24 mouse cellular contexts compared by ENCODE assay signal in the genomic region with DNA sequence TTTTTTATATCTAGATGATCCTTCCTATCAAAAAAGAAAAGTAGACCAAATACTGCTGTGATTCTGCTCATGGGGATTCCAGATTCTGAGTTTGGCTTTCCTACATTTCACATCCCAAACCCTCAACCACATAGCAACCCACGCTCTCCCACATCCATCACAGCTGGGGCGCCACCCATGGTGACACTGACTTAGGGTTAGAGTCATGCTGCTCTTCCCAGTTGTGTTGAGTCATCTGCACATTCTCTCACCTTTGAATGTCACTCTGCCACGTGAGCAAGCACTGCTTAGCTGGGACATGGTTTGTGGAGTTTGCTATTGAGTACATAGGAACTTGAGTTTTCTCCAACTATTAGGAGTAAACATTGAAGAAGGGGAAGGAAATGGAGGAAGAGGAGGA. TPM values are rescaled to one million over a fixed set of nuclear protein-coding genes. Genes with fewer than 3 reads are reported as not detected.
DNase-seq lines count a peak whose midpoint lies in the region; ATAC-seq and TF ChIP-seq lines count a peak whose summit lies in the region.
"Had no signal": no experiment of that assay in that cellular context is flagged by ENCODE, and none has a peak within 500 bp of the region (broad histone marks: within the 10 kb centered on the region; RNA-seq: fewer than 3 reads in every experiment).

No protein-coding gene starts in this region.

- H3K79me2 ChIP-seq in CH12.LX (replicated peaks; ENCODE audit: control insufficient read depth, extremely low read depth, insufficient read depth, poor library complexity, severe bottlenecking) = no peaks in the 10 kb centered on the region

- TF ChIP-seq EP300 in CH12.LX (IDR thresholded peaks at IDR 0.05; ENCODE audit: low read length) = no peak

- 56% methylated on average over 3 of the region's 3 CpGs for WGBS in midbrain, postnatal 0 days

- H3K4me1 ChIP-seq in CH12.LX (ENCODE audit: control insufficient read depth in 1 of 2, insufficient read depth in 2 of 2) = peaks cover 2 to 9% of the 10 kb centered on the region in 2 experiments; a peak in 3 of 4 replicates
- no peaks in the 10 kb centered on the region for H3K4me1 ChIP-seq in midbrain, postnatal 0 days (ENCODE audit: insufficient read depth, low read length)
- H3K4me1 ChIP-seq: embryonic facial prominence, embryonic 10.5 days; embryonic facial prominence, embryonic 12.5 days; forebrain, embryonic 13.5 days; forebrain, embryonic 15.5 days had no signal

- H3K4me3 ChIP-seq in CH12.LX (replicated peaks in 1 of 3; ENCODE audit: low read depth in 2 of 3, low read length in 2 of 3, poor library complexity in 1 of 3) = no peak overlapping the region
- H3K4me3 ChIP-seq in midbrain, postnatal 0 days (ENCODE audit: low read depth, low read length) = no peak overlapping the region
- H3K4me3 ChIP-seq: embryonic facial prominence, embryonic 10.5 days; embryonic facial prominence, embryonic 12.5 days; forebrain, embryonic 13.5 days; forebrain, embryonic 15.5 days had no signal

- no peaks in the 10 kb centered on the region for H3K36me3 ChIP-seq in CH12.LX (replicated peaks in 1 of 2; ENCODE audit: control insufficient read depth in 1 of 2, insufficient read depth in 1 of 2, low read length in 1 of 2)
- H3K36me3 ChIP-seq in midbrain, postnatal 0 days (ENCODE audit: insufficient read depth, low read length) = no peaks in the 10 kb centered on the region
- H3K36me3 ChIP-seq: embryonic facial prominence, embryonic 10.5 days; embryonic facial prominence, embryonic 12.5 days; forebrain, embryonic 15.5 days had no signal

- no peak overlapping the region for H3K9ac ChIP-seq in CH12.LX (ENCODE audit: insufficient read depth, low read depth)
- H3K9ac ChIP-seq in midbrain, postnatal 0 days (replicated peaks; ENCODE audit: low read length, poor library complexity, severe bottlenecking) = no peak overlapping the region
- H3K9ac ChIP-seq: embryonic facial prominence, embryonic 12.5 days; forebrain, embryonic 13.5 days; forebrain, embryonic 15.5 days; forebrain, postnatal 0 days had no signal

- no peak for TF ChIP-seq CTCF in CH12.LX (conservative IDR thresholded peaks at IDR 0.05 in 1 of 2, IDR thresholded peaks at IDR 0.05 in 1 of 2; ENCODE audit: low read depth in 2 of 2, low read length in 2 of 2)
- no peak for TF ChIP-seq CTCF in midbrain, postnatal 0 days (IDR thresholded peaks at IDR 0.05)

- no peak overlapping the region for H3K27ac ChIP-seq in CH12.LX (ENCODE audit: insufficient read depth, low read depth)
- H3K27ac ChIP-seq in midbrain, postnatal 0 days (ENCODE audit: low read depth, low read length) = no peak overlapping the region
- H3K27ac ChIP-seq: embryonic facial prominence, embryonic 10.5 days; embryonic facial prominence, embryonic 12.5 days; forebrain, embryonic 13.5 days; forebrain, embryonic 15.5 days had no signal

- H3K9me3 ChIP-seq in CH12.LX (replicated peaks; ENCODE audit: low read length) = peaks cover 12% of the 10 kb centered on the region
- no peaks in the 10 kb centered on the region for H3K9me3 ChIP-seq in midbrain, postnatal 0 days (ENCODE audit: low read length)
- H3K9me3 ChIP-seq: embryonic facial prominence, embryonic 12.5 days; forebrain, embryonic 15.5 days had no signal

- intact Hi-C loops in heart, postnatal 36 days (cut with DNase I) = no loop called here

- no peak overlapping the region for H3K4me2 ChIP-seq in CH12.LX (ENCODE audit: insufficient read depth, low read depth, poor library complexity, severe bottlenecking)
- no peak overlapping the region for H3K4me2 ChIP-seq in midbrain, postnatal 0 days (ENCODE audit: low read depth, low read length, poor library complexity, severe bottlenecking)
- H3K4me2 ChIP-seq: embryonic facial prominence, embryonic 12.5 days; forebrain, embryonic 13.5 days; forebrain, embryonic 15.5 days had no signal

- no peak for TF ChIP-seq POLR2A in CH12.LX (IDR thresholded peaks at IDR 0.05; ENCODE audit: low read depth, low read length)

- no peak for TF ChIP-seq RAD21 in CH12.LX (IDR thresholded peaks at IDR 0.05; ENCODE audit: low read depth, low read length)

- in situ Hi-C loops in CH12.LX (cut with MboI; ENCODE audit: low pct_ligation_motif_present, low pct_unique_long_range_greater_than_20kb, low sequenced_read_pairs) = no loop called here

- peak; percentile 25 for DNase-seq in heart, adult 11 months
- no peak for DNase-seq in heart, postnatal 36 days
- no peak for DNase-seq in CH12.LX (ENCODE audit: extremely low read depth)
- peak; percentile 38 for DNase-seq in brain, adult 2 months (ENCODE audit: low read depth, low spot score)
- no peak for DNase-seq in midbrain, postnatal 0 days (ENCODE audit: low spot score)
- no peak for DNase-seq in cerebellum, adult 9-11 months
- DNase-seq: adrenal gland, adult 8-10 months; adrenal gland, postnatal 14 days; adrenal gland, postnatal 36 days; B cell, adult 2 months; cerebellum, adult 11 months; cerebellum, adult 18-20 months; cerebellum, adult 8-10 months; cerebellum, postnatal 10 days; cerebellum, postnatal 25 days; forebrain, postnatal 0 days had no signal

- dilution Hi-C loops in CH12.LX (cut with MboI; ENCODE audit: extremely low pct_ligation_motif_present, extremely low pct_unique_long_range_greater_than_20kb, low sequenced_read_pairs) = no loop called here

- H3K27me3 ChIP-seq in CH12.LX (replicated peaks) = no peaks in the 10 kb centered on the region
- H3K27me3 ChIP-seq in midbrain, postnatal 0 days (ENCODE audit: insufficient read depth, low read length) = no peaks in the 10 kb centered on the region
- H3K27me3 ChIP-seq: embryonic facial prominence, embryonic 12.5 days; forebrain, embryonic 13.5 days; forebrain, embryonic 15.5 days had no signal

- ATAC-seq in granulocyte monocyte progenitor cell, adult 5-6 weeks (replicated peaks; ENCODE audit: poor library complexity, severe bottlenecking) = no peak
- no peak for ATAC-seq in midbrain, postnatal 0 days (ENCODE audit: low FRiP score)
- ATAC-seq: activated CD4-positive, CD25-positive, alpha-beta regulatory T cell, adult 4 months; CD4-positive, CD25-positive, alpha-beta regulatory T cell, adult 4 months; forebrain, embryonic 13.5 days; forebrain, embryonic 15.5 days; forebrain, postnatal 0 days had no signal

TF ChIP-seq in CH12.LX, 34 proteins besides CTCF, POLR2A, EP300 and RAD21:
- TF ChIP-seq BHLHE40 (IDR thresholded peaks at IDR 0.05; ENCODE audit: low read depth, low read length) (peak; percentile 44; the same call in 1 of the 2 replicates), JUND (conservative IDR thresholded peaks at IDR 0.05; ENCODE audit: low read depth, low read length) (no peak)

RNA-seq across cellular contexts. Expression of gene Dusp22, which starts 40.1 kb away (rescaled TPM):
- 10 to 100 TPM; 21.9 to 26.1 TPM for total RNA-seq in heart, postnatal 36 days (2021)
- total RNA-seq in CH12.LX (2012; rRNA removed) (22.5 and 25.5 TPM in 2 replicates), CH12.LX (2014; rRNA removed) (28.7 and 29.8 TPM in 2 replicates)
- 18.0 and 18.5 TPM in 2 replicates for polyA plus RNA-seq in CH12.LX (2012; ENCODE audit: insufficient read length, low read depth)
- 3.7 and 11.7 TPM in 2 replicates for total RNA-seq in granulocyte monocyte progenitor cell, adult 5-6 weeks (2014; fragmentation: Nextera tagmentation)
- 0.73 and 1.6 TPM in 2 replicates for total RNA-seq in granulocyte monocyte progenitor cell, adult 5-6 weeks (2017)
- total RNA-seq in midbrain, postnatal 0 days (2014; rRNA removed) = 23.5 and 24.2 TPM in 2 replicates
- 29.3 and 30.6 TPM in 2 replicates for polyA plus RNA-seq in midbrain, postnatal 0 days (2015; fragmentation: Nextera tagmentation; extraction: Ambion mirVana)
- total RNA-seq: MEL had no signal

Comparison
In these comparisons a context has a peak if more than half of its experiments do, and no peak if none do; other contexts are left out.
1. DNase-seq: peak in heart, adult 11 months (single experiment) and brain, adult 2 months (single experiment); none in heart, postnatal 36 days (0 of 2), CH12.LX (single experiment), midbrain, postnatal 0 days (single experiment) and cerebellum, adult 9-11 months (single experiment).